Mouse (Mus musculus) testis, postnatal 10 days (tissue): Measurements from ENCODE around the gene Heyl.

Experiments used
- DNase-seq: peaks from one replicate; pipeline ENCODE4 v3.0.0; 2021; ENCODE audit warnings: low spot score

Gene Heyl

DNA sequence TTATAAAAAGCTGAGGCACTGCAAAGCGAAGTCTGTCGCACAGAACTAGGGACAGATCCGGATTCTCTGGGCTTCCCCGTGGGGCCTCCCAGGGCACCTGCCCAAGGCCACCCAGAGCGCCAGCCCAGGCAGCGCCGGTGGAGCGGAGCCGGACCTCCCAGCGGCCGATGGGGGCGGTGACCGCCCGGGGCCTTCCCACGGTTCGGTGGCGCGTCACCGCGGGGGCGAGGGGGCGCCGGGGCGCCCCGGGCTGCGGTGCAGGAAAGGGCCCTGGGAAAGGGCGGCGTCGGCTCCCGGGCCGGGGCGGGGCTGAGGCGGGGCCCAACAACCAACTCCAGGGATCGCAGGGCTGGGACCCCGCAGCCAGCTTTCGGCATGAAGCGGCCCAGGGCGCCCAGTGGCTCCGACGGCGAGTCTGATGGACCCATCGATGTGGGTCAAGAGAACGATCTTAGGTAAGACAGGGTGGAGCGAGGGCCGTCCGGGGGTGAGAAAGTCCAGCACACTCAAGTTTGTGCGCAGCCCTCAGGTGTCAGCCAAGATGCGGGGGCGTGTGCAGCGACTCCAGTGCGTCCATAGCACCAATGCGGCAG lies at the start of gene Heyl:
Gene Heyl (plus strand): TSS at position 65 of the 593 bp plus-strand sequence.
- DNase-seq: peak; percentile 77

DNA sequence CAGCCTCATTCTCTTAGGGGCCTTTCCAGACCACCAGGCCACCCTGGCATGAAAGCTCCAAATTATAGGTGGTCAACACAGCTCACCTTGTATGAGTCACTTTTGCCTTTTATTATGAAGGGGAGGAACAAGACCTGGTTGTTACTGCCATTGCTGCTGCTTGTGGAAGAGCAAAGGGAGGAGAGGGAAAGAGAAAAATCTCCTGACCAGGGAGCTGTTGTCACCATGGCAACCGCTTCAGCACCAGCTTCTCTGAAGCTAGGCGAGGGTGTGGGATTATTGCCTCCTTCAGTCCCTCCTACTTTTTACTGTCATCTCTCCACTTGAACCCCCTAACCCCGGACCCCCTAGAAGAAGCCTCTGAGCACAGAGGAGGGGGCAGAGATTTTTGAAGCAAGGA lies 48.5 kb upstream of the Heyl start:
- no peak for DNase-seq

DNA sequence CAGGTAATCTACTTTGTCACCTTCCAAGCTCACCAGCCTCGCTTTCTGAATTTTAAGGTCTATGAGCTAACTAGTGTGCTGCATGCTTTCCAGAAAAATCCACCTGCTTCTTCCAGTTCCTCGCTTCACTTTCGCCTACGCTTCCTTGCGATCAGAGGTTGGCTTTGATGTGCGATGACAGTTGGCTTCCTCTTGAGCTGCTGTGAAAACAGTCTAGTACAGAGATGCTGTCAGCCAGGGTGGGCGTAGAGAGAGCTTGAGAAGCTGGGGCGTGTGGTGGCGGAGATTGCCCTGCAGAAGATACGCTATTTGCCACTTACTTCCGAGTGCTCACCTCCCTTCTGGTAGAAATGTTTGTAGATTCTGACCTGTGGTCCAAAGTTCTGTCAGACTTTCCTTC lies 41.0 kb upstream of the Heyl start:
- DNase-seq: no peak

DNA sequence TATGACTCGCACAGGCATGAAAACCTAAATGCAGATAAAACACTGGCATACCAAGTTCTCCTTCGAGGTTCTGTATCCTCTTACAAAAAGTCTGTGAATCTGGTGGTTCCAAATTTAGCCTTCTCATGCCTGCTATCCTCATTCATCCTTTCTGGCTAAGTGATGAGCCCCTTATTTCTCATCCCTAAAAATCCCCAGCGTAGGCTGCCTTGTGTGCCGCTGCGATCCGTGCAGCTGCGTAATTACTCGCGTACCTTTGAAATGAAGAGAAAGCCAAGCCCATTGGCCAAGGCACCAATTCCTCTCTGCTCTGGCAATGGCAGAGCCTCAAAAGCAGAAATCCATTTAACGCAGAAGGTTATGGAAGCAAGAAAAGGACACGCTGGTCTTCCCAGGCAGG lies 39.6 kb upstream of the Heyl start:
- DNase-seq: no peak

DNA sequence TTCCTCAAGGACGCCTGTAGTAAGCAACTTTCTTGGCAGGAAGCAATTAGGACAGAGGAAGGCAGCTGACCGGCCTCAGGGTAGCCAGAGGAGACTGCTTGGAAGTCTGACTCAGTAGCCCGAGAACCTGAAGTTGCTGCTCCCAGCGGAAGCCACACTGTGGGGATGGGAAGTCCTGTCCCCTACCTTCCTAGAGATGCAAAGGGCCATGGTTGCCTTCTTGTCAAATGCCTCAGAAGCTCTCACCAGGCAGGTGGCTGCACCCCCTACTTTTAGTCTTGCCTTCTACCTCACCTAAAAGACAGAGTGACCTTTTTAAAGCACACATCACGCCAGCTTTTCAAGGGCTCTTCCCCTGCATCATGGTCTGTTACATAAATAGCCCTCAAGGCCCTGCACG lies 36.7 kb upstream of the Heyl start:
- DNase-seq: no peak

DNA sequence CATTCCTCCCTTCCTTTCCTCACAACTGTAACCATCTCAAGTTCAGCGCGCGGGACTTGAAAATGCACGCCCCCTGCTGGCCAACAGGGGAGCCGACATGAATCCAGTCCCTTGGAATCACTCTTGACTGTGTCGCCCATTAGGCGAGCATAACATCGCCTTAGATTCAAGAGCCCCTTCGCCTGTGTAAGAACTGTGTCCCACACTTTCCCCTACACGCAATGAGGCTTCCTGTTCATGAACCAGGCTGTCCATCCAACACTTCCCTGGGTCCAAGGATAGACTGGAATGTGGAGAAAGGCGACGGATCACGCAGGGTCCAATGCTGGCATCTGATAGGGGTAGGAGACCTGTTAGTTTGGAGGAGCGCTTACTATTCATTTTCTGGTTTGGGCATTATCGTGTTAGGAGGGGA lies 32.6 kb upstream of the Heyl start:
- peak; percentile 86 for DNase-seq

DNA sequence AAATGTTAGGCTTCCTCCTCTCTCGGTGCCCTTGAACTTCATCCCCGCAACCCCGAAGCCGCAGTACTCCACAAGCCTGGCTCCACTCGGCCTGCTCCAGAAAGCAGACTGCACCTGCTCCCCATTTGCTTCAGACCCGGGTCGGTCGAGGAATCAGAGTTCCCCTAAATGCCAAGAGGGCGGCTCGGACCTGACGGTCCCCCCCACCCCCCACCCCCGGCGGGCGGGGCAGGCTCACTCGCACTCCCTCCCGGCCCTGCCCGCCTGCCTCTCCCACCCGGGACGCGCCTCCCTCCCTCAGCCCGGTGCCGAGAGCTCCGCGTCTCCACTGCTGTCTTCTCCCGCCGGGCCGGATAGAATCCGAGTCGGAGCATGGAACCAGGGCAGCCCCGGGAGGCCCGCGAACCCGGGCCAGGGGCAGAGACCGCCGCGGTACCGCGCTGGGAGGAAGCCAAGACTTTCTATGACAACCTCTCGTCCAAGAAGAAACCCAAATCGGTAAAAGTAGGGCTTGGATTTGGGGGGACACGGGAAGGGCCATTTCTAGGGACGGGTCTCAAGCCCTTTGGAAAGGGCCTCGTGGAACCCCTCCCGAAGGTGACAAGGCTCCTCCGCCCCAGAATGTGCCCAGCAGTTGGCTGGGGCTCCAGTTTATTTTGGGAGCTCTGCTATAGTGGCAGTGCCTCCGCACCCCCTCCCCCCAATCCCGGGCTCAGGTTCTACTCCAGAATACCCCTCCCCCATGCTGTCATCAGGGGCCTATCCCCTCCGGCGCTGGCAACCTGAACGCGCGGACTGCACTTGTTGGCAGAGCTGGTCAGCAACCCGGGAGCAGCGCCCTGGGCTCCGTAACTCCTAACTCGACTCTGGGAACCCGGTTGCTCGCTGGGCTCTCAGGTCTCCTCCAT lies 31.9 kb upstream of the Heyl start, which contains the start of gene Nt5c1a:
Gene Nt5c1a (plus strand): TSS at position 319 of the 908 bp plus-strand sequence.
- DNase-seq: peak; percentile 65

DNA sequence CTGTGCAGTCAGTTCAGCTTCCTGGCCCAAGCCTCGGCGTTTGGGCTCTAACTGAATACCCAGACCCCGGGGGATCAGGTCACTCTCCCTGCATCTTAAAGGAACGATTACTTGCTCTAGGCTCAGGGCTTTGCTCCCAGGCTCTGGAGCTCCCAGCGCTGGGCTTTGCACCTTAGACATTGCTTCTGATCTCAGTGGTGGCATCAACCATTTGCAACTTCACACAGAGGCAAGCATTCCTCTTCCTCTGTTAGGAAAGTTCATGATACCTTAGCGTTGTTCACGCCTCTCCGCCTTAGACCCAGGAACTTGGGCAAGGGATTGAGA lies 31.3 kb upstream of the Heyl start:
- DNase-seq: no peak

DNA sequence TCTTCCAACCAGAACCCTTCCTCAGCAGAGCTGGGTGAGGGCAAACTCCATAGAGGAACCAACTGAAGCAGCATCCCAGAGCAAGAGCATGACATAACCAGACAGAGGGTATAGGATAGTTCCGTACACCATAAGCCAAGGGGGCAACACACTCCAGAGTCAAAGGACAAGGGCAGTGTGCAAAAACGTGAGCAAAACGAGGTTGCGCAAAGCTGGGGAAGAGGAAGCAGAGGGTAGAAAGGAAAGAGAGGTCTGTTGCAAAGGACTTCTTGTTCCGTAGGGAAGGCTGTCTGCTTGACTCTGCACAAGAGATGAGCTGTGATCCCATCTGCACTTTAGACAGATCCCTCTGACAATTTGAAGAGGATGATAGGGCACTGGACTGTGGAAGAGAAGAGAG lies 26.0 kb upstream of the Heyl start:
- no peak for DNase-seq

DNA sequence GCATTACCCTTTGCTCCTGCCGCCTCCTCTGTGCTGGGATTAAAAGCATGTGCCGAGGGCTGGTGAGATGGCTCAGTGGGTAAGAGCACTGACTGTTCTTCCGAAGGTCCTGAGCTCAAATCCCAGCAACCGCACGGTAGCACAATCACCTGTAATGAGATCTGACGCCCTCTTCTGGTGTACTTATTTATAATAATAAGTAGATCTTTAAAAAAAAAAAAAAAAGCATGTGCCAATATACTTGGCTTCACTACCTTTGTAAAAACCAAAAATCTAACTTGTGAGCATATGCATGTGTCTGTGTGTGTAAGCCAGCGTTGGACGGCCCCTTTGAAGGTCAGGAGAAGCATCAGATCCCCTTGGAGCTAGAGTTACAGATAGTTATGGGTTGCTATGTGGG lies 22.4 kb upstream of the Heyl start:
- no peak for DNase-seq

DNA sequence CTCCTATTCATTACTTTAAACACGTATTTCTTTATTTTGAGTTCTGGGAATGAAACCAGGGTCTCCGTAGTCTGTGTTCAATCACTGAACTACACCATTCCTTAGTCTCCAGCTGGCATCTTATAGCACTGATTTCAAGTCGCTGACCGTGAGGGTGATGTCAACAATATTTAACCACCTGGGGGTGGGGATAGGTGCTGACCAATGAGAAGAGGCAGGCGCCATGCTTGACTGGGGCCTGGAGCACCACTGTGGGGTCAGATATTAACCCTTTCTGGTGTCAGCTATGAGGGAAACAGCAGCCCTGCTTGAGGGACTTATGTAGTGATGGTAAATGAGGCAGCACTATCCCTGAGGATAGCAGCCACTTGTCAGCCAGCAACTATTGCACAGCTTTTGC lies 21.9 kb upstream of the Heyl start:
- DNase-seq: no peak

DNA sequence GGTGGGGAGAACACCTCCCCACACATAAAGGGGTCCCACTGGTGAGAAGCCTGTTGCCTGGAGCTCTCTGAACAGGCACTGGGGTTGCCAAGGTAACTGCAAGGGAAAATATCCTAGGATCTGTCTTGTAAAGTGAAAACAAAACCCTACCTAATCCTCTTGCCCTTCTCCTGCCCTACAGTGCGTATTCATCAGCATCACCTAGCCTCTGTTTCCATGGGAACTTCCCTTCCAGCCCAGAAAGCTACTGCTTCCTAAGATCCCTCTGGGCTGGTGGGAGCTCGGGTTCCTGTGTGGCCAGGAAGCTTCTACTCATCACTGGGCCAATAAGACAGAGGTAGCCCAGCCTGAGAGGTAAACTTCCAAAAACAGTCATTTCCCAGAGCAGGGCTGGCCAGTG lies 21.0 kb upstream of the Heyl start:
- DNase-seq: no peak

DNA sequence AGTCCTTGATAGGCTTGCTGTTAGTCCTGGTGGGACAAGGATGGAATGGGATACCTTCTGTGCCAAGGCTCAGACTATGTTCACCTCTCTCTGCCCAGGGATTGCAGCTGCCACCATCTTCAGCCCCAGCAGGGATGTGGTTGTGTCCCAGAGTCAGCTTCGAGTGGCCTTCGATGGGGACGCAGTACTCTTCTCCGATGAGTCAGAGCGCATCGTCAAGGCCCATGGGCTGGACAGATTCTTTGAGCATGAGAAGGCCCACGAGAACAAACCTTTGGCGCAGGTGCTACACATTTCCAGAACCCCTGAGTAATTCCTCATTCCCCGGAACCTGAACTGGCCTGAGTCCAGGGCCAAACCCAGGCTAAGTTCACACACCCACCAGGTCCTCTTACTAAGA lies 19.4 kb upstream of the Heyl start:
- no peak for DNase-seq

DNA sequence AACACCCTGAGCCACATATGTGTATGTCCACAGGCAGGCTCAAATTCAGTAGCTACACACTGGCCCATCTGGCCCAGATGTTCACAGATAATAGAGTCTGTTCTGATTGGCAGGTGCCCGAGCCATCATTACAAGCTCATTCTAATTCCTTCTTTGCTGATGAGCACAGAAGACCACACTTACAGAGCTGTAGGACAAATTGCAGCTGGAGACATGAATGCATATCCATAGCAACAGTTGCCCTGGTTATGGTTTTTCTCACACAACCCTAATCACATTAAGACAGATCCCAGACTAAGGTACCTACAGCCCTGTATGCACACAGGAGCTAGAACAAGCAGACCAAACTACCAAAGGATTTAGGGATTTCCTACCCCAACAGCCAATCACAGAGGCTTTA lies 18.0 kb upstream of the Heyl start:
- no peak for DNase-seq

DNA sequence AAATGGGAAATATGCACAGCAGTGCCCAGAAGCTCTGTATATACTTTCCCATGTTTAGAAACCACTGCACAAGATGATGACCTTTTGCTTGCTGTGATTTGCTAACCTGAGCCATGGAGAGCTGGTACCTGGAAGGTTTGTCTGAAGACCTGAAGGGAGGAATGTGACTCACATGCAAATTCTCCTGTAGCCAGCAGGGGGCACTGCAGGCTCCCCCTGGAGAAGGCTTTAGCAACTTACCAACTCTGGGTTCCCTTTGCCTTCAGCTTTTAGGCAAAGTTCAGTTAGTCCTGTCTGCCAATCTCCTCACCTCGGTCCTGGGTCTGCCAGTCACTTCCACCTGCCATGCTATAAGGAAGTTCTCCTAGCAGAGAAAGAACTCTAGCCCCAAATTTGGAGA lies 16.6 kb upstream of the Heyl start:
- DNase-seq: peak; percentile 70

DNA sequence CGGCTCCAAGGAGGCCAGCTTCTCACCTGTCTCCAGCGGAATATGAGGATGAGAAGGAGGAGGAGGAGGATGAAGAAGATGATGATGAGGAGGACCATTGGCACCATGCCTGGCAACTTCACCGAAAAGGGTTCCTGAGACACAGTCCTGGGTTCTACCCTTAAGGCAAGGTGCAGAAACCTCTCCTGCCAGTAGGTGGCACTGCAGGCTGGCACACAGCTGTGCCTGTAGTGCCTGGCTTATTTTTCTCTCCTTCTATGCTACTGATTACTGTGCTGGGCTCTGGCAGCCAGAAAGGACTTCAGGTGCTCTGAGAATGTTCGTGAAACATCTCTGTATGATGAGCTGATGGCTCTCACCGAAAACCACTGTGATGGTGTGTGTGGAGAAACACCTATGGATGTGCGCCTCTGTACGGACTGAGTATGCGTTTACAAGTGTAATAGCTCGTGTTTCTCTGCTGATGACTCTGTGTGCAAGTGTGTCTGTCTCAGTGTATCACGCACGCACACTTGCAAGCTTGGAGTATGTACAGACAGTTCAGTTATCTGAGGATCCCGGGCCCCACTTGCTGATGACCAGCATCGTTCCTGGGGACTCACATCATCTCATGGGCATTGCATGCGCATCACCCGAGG lies 13.5 kb upstream of the Heyl start:
- peak; percentile 92 for DNase-seq

DNA sequence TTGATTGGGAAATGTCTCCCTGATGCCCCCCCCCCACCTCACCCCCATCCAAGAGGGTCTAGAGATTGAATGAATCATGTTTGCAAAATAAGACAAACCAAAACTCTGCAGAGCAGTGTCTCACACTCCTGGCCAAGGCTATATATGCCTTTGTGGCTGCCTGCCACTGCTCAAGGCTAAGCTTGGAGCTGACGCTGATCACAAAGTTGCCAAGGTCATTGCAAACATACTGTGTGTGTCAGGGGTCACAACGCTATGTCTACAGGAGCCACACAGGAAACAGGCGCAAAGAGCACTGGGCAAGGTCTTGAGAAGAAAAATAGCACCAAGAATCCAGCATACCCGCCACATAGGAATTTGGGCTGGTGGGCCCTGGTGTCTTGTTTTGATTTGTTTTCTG lies 12.7 kb upstream of the Heyl start:
- DNase-seq: no peak

DNA sequence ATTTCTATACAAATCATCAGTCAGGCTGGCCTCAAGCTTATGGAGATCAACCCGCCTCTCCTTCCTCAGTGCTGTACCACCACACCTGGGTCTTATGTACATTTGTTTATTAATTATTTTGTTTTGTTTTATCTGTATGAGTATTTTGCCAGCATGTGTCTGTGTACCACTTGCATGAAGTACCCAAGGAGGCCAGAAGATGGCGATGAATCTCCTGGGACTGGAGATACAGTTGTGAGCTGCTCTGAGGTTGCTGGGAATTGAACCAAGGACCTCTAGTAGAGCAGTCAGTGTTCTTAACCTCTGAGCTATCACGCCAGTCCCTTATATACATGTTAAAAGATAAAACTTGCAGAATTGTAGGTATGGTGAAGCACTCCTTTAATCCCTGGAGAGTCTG lies 10.0 kb upstream of the Heyl start:
- no peak for DNase-seq

DNA sequence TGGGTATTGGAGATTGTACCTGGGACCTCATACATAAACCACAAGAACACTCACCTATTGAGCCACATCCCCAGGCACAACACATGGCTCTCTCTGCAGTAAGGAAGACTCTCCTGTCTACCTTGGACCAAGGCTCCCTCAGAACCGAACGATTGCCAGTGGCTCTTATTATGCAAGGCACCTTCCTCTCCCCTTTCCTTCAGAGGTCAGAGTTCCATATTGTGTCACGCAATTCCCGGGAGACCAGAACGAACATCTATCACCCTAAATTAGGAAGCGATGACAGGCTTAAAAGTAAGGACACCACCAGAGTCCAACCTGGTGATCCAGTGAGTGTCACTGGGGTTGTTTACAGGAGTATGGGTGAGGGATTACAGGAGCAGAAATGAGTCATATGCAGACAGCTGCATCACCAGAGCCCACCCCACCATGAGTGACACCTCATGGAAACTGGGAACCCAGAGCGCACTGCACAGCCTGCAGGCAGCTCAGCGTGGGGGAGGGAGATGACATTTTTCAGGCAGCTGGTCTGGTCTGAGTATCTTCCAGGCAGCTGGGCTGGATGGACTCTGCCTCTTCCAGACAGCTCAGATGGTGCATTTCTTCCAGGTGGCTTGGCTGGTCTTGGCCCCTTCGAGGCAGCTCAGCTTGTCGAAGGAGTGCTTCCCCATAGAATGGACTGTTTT lies 7.5 kb upstream of the Heyl start:
- DNase-seq: no peak

DNA sequence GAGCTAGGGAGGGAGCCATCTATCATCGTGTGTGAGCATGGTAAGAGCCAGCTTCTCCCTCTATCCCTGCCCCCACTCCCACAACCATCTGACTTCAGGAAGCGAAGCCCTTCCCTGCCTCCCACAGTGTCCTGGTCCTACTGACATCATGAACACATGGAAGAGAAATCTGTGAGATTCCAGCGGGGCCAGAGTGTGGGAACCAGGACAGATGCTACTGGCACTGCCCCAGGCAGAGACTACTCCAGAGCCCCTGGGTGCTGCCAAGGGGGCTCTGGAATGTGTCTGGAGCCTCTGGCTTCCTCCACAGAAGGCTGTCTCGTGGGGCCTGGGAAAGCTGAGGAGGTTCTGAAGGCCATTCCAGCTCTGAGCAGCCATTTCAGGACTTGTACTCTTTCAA lies 5.6 kb upstream of the Heyl start:
- DNase-seq: no peak

DNA sequence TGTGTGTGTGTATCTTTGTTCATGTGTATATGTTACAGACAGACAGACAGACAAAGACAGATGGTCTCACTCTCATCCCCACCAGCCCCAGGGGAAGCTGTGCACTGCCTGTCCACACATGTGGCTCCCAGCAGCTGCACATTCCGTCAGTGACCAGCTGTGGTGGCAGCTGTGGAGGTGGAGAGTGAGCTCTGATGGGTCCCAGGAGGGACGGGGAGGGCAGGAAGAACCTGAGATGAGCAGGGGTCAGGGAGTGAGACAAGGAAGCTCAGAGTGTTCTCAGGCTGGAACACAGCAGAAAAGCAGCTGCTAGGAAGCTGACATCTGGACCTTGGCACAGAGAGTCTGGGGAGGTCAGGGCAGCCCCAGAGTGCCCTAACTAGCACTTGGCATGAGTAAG lies 5.1 kb upstream of the Heyl start:
- DNase-seq: peak; percentile 76

DNA sequence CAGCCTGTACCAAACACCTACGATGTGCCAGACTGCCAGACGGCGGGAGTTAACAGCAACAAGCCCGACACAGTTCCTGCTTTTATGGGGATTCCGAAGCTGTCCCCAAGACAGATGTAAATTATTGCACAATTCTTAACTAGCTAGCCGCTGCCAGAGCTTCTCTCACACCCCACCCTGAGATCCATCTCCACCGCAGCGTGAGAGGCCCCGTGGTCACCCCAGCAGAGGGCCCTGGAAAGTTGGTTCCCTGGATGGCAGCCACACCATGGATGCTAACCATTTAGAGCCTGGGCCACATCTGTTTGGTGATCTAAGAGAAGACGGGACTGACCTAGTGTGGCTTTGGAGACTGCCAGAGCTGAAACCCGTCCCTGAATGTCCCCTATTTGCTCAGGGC lies 4.2 kb upstream of the Heyl start:
- DNase-seq: no peak

DNA sequence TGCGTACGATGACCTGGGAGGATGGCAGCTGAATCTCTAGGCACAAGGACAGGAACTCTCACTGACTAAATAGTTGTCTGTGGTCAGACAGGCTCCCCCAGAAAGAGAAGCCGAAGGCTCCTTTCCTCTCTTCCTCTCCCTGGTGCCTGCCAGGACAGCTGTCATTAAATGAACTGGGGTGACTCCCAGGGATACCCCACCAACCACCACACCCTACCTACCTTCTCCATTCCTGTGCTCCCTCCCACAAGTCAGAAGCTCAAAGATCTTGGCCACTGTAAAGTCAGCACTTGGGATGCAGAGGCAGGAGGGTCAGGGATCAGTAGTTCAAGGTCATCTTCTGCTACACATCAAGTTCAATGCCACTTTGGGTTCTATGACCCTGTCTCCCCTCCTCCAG lies 515 bp upstream of the Heyl start:
- no peak for DNase-seq
